Mouse (Mus musculus): ENCODE data around the gene Retreg1.

The Retreg1 gene

GRCm38 (mm10) chr15:25882002-25882401, 39.0 kb downstream of the Retreg1 start:
- no peak for DNase-seq (ENCODE audit: low spot score)

GRCm38 (mm10) chr15:25884416-25884958, 41.5 kb downstream of the Retreg1 start:
- no peak for DNase-seq (ENCODE audit: low spot score)

- no peak for DNase-seq (ENCODE audit: low spot score)
Observed at GRCm38 (mm10) chr15:25886581-25887011, 43.6 kb downstream of the Retreg1 start.

GRCm38 (mm10) chr15:25889927-25890326, 46.9 kb downstream of the Retreg1 start:
- DNase-seq (ENCODE audit: low spot score): no peak

GRCm38 (mm10) chr15:25891556-25891955, 48.6 kb downstream of the Retreg1 start:
- no peak for DNase-seq (ENCODE audit: low spot score)

GRCm38 (mm10) chr15:25893327-25893726, 50.3 kb downstream of the Retreg1 start:
- DNase-seq (ENCODE audit: low spot score): no peak

- no peak for DNase-seq (ENCODE audit: low spot score)
Observed at GRCm38 (mm10) chr15:25896783-25897182, 53.8 kb downstream of the Retreg1 start.

- DNase-seq (ENCODE audit: low spot score): no peak
Observed at GRCm38 (mm10) chr15:25897617-25898016, 54.6 kb downstream of the Retreg1 start.

GRCm38 (mm10) chr15:25899021-25899420, 56.0 kb downstream of the Retreg1 start:
- no peak for DNase-seq (ENCODE audit: low spot score)

- peak; percentile 49 for DNase-seq (ENCODE audit: low spot score)
Observed at GRCm38 (mm10) chr15:25900540-25900939, 57.6 kb downstream of the Retreg1 start.

- DNase-seq (ENCODE audit: low spot score): no peak
Observed at GRCm38 (mm10) chr15:25902931-25903615, 60.1 kb downstream of the Retreg1 start.

- DNase-seq (ENCODE audit: low spot score): no peak
Observed at GRCm38 (mm10) chr15:25904435-25905021, 61.5 kb downstream of the Retreg1 start.

GRCm38 (mm10) chr15:25909783-25910494, 67.0 kb downstream of the Retreg1 start:
- no peak for DNase-seq (ENCODE audit: low spot score)

- no peak for DNase-seq (ENCODE audit: low spot score)
Observed at GRCm38 (mm10) chr15:25910495-25910865, 67.5 kb downstream of the Retreg1 start.

- DNase-seq (ENCODE audit: low spot score): no peak
Observed at GRCm38 (mm10) chr15:25910924-25911323, 67.9 kb downstream of the Retreg1 start.

GRCm38 (mm10) chr15:25912911-25913310, 69.9 kb downstream of the Retreg1 start:
- no peak for DNase-seq (ENCODE audit: low spot score)

GRCm38 (mm10) chr15:25913659-25914058, 70.7 kb downstream of the Retreg1 start:
- DNase-seq (ENCODE audit: low spot score): peak; percentile 40

GRCm38 (mm10) chr15:25914160-25914559, 71.2 kb downstream of the Retreg1 start:
- DNase-seq (ENCODE audit: low spot score): no peak

GRCm38 (mm10) chr15:25915013-25915412, 72.0 kb downstream of the Retreg1 start:
- DNase-seq (ENCODE audit: low spot score): peak; percentile 32

- no peak for DNase-seq (ENCODE audit: low spot score)
Observed at GRCm38 (mm10) chr15:25915574-25916205, 72.7 kb downstream of the Retreg1 start.

- no peak for DNase-seq (ENCODE audit: low spot score)
Observed at GRCm38 (mm10) chr15:25916252-25916651, 73.3 kb downstream of the Retreg1 start.

- no peak for DNase-seq (ENCODE audit: low spot score)
Observed at GRCm38 (mm10) chr15:25918641-25919040, 75.7 kb downstream of the Retreg1 start.

Data from yolk sac, embryonic 10.5 days (tissue).